Mouse (Mus musculus) myocyte (in vitro differentiated cells): ENCODE measurements around the gene Olfr224. TPM values are rescaled to one million over a fixed set of nuclear protein-coding genes. Genes with fewer than 3 reads are reported as not detected.

Source experiments
- H3K27me3 ChIP-seq: one replicate; pipeline ENCODE4 v1.6.1; 2011; ENCODE audit not compliant: control insufficient read depth, insufficient read depth, insufficient read length
- H3K36me3 ChIP-seq: one replicate; pipeline ENCODE4 v1.6.1; 2011; ENCODE audit not compliant: control insufficient read depth, insufficient read depth
- H3K4me2 ChIP-seq: one replicate; pipeline ENCODE4 v1.6.1; 2011; ENCODE audit warnings: low read depth, control low read depth
- H3K4me3 ChIP-seq: one replicate; pipeline ENCODE4 v1.5.1; 2011; ENCODE audit warnings: mild to moderate bottlenecking, control low read depth, moderate library complexity
- H3K79me2 ChIP-seq: one replicate; pipeline ENCODE4 v1.6.1; 2011; ENCODE audit not compliant: control insufficient read depth, insufficient read depth
- H3ac ChIP-seq: one replicate; pipeline ENCODE4 v1.6.1; 2011; ENCODE audit not compliant: control insufficient read depth, insufficient read length
- CEBPB ChIP-seq: IDR thresholded peaks from 2 replicates; pipeline ENCODE4 v1.6.1; 2011; ENCODE audit warnings: mild to moderate bottlenecking, moderate library complexity; ENCODE audit not compliant: poor library complexity, insufficient read depth, severe bottlenecking
- E2F4 ChIP-seq: IDR thresholded peaks from one replicate; pipeline ENCODE4 v1.6.1; 2011; ENCODE audit warnings: mild to moderate bottlenecking, control low read depth, moderate library complexity; ENCODE audit not compliant: insufficient read depth
- MAX ChIP-seq: IDR thresholded peaks from one replicate; pipeline ENCODE4 v1.6.1; 2011; ENCODE audit warnings: low read depth, mild to moderate bottlenecking, control low read depth
- MYOD1 ChIP-seq, 3 experiments: IDR thresholded peaks; one replicate each; pipeline ENCODE4 v1.6.1; 2011; ENCODE audit warnings: control low read depth in 2 of 3, low read depth in 2 of 3, mild to moderate bottlenecking in 2 of 3, moderate library complexity in 1 of 3; ENCODE audit not compliant: insufficient read length in 2 of 3, control insufficient read depth in 1 of 3
- MYOG ChIP-seq, 3 experiments: IDR thresholded peaks; one replicate each; pipeline ENCODE4 v1.6.1; 2011; ENCODE audit warnings: control low read depth in 2 of 3, low read depth in 2 of 3, mild to moderate bottlenecking in 2 of 3; ENCODE audit not compliant: insufficient read length in 2 of 3, control insufficient read depth in 1 of 3, insufficient read depth in 1 of 3
- POLR2A ChIP-seq: IDR thresholded peaks from one replicate; pipeline ENCODE4 v1.6.1; 2011; ENCODE audit warnings: low read depth, mild to moderate bottlenecking, control low read depth, moderate library complexity; ENCODE audit not compliant: insufficient read length
- POLR2AphosphoS2 ChIP-seq: IDR thresholded peaks from one replicate; pipeline ENCODE4 v1.6.1; 2011; ENCODE audit warnings: low read depth, control low read depth; ENCODE audit not compliant: insufficient read length
- REST ChIP-seq: IDR thresholded peaks from one replicate; pipeline ENCODE4 v1.6.1; 2011; ENCODE audit warnings: mild to moderate bottlenecking, control low read depth, moderate library complexity; ENCODE audit not compliant: insufficient read depth, insufficient read length
- SRF ChIP-seq: IDR thresholded peaks from one replicate; pipeline ENCODE4 v1.6.1; 2011; ENCODE audit warnings: low read depth; ENCODE audit not compliant: control insufficient read depth, insufficient read length
- TCF12 ChIP-seq: IDR thresholded peaks from one replicate; pipeline ENCODE4 v1.6.1; 2011; ENCODE audit warnings: mild to moderate bottlenecking, control low read depth; ENCODE audit not compliant: poor library complexity, insufficient read depth, severe bottlenecking
- TCF3 ChIP-seq: IDR thresholded peaks from one replicate; pipeline ENCODE4 v1.6.1; 2011; ENCODE audit warnings: low read depth, control low read depth; ENCODE audit not compliant: insufficient read length
- USF1 ChIP-seq: IDR thresholded peaks from one replicate; pipeline ENCODE4 v1.6.1; 2011; ENCODE audit warnings: low read depth, mild to moderate bottlenecking, control low read depth, moderate library complexity
- polyA plus RNA-seq: library from polyadenylated mRNA; unstranded; fragments of >200 nt; fragmentation: generic; extraction: Trizol; gene quantifications from one replicate; pipeline ENCODE4 v1.2.1, GENCODE M21; 2012; ENCODE audit warnings: missing spikeins

Olfr224 gene
- polyA plus RNA-seq, result not detected

DNA sequence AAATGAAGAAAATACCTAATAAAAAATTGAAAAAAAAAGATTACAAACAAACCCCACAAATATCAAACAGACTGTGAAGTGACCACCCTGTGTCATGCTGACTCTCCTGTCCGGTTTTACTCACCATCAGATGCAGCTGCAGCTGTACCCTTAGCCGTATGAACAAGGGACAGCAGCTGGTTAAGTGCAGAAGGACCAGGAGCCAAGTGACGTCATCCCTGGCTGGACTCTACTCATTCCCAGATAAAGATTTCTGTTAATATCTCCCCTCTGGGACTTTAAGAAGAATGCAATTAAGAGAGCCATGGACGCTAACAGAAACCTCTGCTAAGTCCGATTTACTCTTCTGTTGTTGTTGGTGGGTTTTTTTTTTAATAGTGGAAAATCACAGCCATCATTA is at the start of gene Olfr224:
Gene Olfr224, minus strand, starts transcription at position 149 of the 400 bp plus-strand sequence.
- no peaks in the 10 kb centered on the region for H3K79me2 ChIP-seq
- TF ChIP-seq POLR2AphosphoS2 (no peak), TCF3 (no peak)
- H3ac ChIP-seq, result no peak within 1 kb of the TSS

DNA sequence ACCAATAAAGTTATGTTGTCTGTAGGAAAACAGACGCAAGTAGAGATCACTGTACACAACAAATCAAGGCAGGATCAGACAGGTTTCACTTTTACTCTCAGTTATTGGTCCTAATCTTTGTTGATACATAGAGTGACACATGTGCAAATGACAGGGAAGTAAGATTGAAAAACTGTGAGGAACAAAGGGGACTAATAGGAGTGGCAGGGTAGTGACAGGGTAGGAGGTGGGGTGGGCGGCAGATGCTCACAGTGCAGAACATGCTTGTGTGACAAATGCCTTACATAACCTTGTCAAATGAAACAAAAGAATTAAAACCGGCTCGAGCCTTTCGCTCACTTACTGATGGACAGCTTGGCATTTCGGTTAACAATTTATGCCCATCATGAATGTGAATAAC is 48.4 kb upstream of the Olfr224 start:
- Histone ChIP-seq H3ac (no peak overlapping the region), H3K36me3 (no peaks in the 10 kb centered on the region), H3K4me2 (no peak overlapping the region), H3K27me3 (no peaks in the 10 kb centered on the region), H3K79me2 (no peaks in the 10 kb centered on the region), H3K4me3 (no peak overlapping the region)
- TF ChIP-seq E2F4 (no peak), TCF3 (no peak), USF1 (no peak), MAX (no peak), SRF (no peak), REST (no peak), POLR2AphosphoS2 (no peak), TCF12 (no peak), MYOD1 (IDR thresholded peaks at IDR 0.05; ENCODE audit: control insufficient read depth in 1 of 3, insufficient read length in 2 of 3, low read depth in 2 of 3) (no peak), POLR2A (no peak)

More for the DNA sequence above, at the start of gene Olfr224:
- Histone ChIP-seq H3K36me3 (no peaks in the 10 kb centered on the region), H3K4me3 (no peak within 1 kb of the TSS), H3K27me3 (no peaks in the 10 kb centered on the region), H3K4me2 (no peak within 1 kb of the TSS)

DNA sequence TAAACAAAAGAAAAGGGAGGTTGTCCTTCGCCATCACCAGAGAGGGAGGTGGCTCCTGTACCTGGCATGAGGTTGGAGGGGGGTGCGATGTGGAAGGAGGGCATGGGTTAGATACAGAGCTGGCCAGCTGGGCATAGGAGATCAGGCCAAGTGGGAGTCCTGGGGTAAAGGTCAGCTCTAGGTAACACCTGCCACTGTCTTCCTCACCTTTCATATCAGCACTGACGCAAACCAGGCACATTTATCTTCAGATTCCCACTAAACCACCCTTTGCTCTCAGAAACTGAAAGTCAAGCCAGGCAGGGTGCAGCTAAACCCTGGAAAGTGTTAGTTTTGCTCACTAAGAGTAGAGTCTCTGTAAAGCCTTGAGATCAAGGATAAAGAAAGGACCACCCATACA is 48.0 kb upstream of the Olfr224 start:
- Histone ChIP-seq H3ac (no peak overlapping the region), H3K4me3 (no peak overlapping the region), H3K27me3 (no peaks in the 10 kb centered on the region), H3K36me3 (no peaks in the 10 kb centered on the region), H3K79me2 (no peaks in the 10 kb centered on the region), H3K4me2 (no peak overlapping the region)
- no peak for TF ChIP-seq TCF3
- TF ChIP-seq SRF, result no peak
- no peak for TF ChIP-seq USF1

DNA sequence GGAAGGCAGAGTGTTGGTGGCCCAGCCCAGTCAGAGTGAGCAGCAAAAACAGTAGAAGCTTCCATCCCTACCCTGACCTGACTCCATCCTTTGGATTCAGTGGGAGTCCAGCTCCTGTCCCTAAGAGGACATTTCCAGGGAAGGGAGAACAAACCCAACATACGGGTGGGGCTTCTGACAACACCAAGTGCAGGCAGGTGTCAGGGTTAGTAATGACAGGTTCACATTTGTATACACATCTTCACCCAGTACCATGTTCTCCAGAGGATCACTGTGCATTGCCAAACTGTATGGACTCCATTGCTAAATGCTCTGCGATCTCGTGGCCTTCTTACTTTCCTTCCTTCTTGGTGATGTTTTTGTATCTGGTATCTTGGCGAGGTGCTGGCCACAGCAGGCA is 45.6 kb upstream of the Olfr224 start, which contains the start of gene 2210407C18Rik:
Gene 2210407C18Rik, minus strand, starts transcription at position 101 of the 400 bp plus-strand sequence.
- Histone ChIP-seq H3ac (no peak within 1 kb of the TSS), H3K36me3 (no peaks in the 10 kb centered on the region), H3K4me3 (no peak within 1 kb of the TSS)

DNA sequence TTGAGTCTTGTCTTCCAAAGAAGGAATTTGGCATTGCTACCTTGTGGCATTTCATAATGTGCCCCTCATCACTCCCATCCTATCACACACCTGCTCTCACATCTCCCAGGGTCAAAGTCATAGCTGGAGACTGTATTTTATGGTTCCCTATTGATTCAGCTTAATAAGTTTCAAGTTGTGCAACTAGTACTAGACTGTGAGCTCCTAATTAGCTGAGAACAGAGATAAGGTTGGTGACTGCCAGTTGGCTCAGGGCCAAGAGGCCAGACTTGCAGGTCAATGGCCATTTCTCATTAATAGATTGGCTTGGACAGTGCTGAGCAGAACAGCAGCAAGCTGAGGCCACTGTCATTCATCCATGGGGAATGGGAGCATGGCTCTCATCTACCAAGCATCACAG is 44.2 kb upstream of the Olfr224 start:
- H3ac ChIP-seq, result no peak overlapping the region
- H3K27me3 ChIP-seq, result no peaks in the 10 kb centered on the region
- H3K36me3 ChIP-seq, result no peaks in the 10 kb centered on the region
- H3K4me3 ChIP-seq, result no peak overlapping the region
- TF ChIP-seq POLR2A (no peak), TCF12 (no peak), MYOG (IDR thresholded peaks at IDR 0.05; ENCODE audit: control insufficient read depth in 1 of 3, insufficient read depth in 1 of 3, insufficient read length in 2 of 3, low read depth in 2 of 3) (no peak), REST (no peak), MAX (no peak), TCF3 (no peak), SRF (no peak), MYOD1 (IDR thresholded peaks at IDR 0.05; ENCODE audit: control insufficient read depth in 1 of 3, insufficient read length in 2 of 3, low read depth in 2 of 3) (no peak), CEBPB (no peak), USF1 (no peak), E2F4 (no peak), POLR2AphosphoS2 (no peak)
- H3K4me2 ChIP-seq, result no peak overlapping the region
- H3K79me2 ChIP-seq, result no peaks in the 10 kb centered on the region

More for the DNA sequence above, 45.6 kb upstream of the Olfr224 start, which contains the start of gene 2210407C18Rik:
- no peak for TF ChIP-seq MYOD1 (IDR thresholded peaks at IDR 0.05; ENCODE audit: control insufficient read depth in 1 of 3, insufficient read length in 2 of 3, low read depth in 2 of 3)
- TF ChIP-seq MYOG (IDR thresholded peaks at IDR 0.05; ENCODE audit: control insufficient read depth in 1 of 3, insufficient read depth in 1 of 3, insufficient read length in 2 of 3, low read depth in 2 of 3), result no peak
- no peak for TF ChIP-seq POLR2AphosphoS2
- TF ChIP-seq TCF12, result no peak
- TF ChIP-seq POLR2A, result no peak
- TF ChIP-seq CEBPB, result no peak
- TF ChIP-seq MAX, result no peak
- TF ChIP-seq E2F4, result no peak
- no peak for TF ChIP-seq TCF3
- no peak for TF ChIP-seq USF1
- no peak for TF ChIP-seq REST
- TF ChIP-seq SRF, result no peak
- Histone ChIP-seq H3K4me2 (no peak within 1 kb of the TSS), H3K79me2 (no peaks in the 10 kb centered on the region), H3K27me3 (no peaks in the 10 kb centered on the region)
